Mouse (Mus musculus) cerebellum, postnatal 36 days (tissue): ENCODE results near the gene Tmem86b.

ENCODE experiments used
- DNase-seq, 2 experiments: peaks; one replicate each; pipeline ENCODE4 v3.0.0; 2021 to 2022; ENCODE audit warnings: mixed read lengths in 2 of 2

The Tmem86b gene

GRCm38 (mm10) chr7:4631031-4631430 is at the start of gene Tmem86b:
TSS of gene Tmem86b (minus strand) at chr7:4631422.
- no peak for DNase-seq

DNA sequence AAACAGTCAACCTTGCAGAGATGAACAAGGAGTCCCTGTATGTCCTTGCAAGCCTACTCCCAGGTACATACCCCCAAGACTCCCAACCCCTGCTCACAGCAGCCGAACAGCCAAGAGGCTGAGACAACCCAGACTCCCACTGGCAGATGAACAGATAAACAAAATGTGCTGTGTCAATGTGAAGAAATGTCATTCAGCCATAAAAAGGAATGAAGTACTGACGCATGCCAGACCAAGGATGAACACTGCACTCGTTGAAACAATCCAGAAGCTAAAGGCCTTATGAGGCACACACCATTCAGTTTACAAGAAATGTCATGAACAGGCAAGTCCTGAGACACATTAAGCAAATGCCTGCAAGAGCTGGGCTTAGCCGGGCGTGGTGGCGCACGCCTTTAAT is 44.0 kb upstream of the Tmem86b start:
- DNase-seq: no peak

DNA sequence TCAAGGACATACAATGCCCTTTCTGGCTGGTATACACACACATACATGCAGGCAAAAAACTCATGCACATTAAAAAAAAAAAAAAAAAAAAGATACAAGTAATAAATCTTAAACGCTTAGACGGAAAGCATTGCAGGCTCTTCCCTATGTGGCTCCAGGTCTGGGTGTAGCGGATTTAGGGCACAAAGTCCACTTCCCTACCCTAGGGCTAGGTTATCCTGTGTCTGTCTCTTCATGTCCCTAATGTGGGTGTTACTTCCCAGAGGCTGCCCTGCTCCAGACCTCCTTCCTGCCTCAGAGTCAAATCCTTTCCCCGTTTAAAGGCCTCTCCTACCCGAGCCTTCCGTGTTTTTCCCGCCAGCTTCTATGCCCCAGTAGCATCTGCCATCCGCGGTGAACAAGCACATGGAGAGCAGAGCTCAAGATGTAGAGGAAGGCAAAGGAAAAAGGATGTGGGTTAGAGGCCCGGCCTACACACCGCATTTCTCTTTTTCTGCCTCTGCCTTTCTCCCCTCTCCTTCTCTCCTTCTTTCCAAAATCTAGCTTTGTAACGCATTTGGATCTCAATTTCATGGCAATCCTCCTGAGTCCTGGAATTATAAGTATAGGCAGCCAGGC is 43.0 kb upstream of the Tmem86b start:
- no peak for DNase-seq

- no peak for DNase-seq
These were observed 40.7 kb upstream of the Tmem86b start for GRCm38 (mm10) chr7:4671956-4672355.

DNA sequence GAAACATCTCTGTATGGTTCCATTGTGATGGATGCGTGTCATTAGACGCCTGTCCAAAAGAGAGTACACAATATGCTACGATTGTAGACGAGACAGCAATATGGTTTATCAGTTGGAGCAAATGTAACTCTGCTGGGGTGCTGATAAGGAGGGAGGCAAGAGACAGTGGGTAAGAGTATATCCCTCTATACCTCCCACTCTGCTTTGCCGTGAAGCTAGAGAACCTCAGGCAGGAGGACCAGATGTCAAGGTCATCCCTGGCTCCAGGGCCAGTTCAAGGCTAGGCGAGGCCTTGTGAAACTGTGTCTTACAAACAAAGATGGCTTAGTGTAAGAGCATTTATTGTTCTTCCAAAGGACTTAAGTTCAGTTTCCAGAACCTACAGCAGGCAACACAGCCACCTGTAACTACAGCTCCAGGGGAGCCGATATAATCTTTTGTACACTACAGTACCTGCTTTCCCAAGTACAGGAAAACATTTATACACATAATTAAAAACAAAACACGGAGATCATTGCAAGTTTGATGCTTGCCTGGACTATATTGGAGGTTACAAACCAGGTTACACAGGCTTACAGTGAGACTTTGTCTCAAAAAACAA is 39.5 kb upstream of the Tmem86b start:
- DNase-seq: no peak

GRCm38 (mm10) chr7:4669156-4669555 is 37.9 kb upstream of the Tmem86b start:
- DNase-seq: no peak

- DNase-seq: no peak
These were observed 37.3 kb upstream of the Tmem86b start for GRCm38 (mm10) chr7:4668506-4668905.

- no peak for DNase-seq
These were observed 35.6 kb upstream of the Tmem86b start for GRCm38 (mm10) chr7:4666871-4667270.

- no peak for DNase-seq
These were observed 32.5 kb upstream of the Tmem86b start for GRCm38 (mm10) chr7:4663742-4664141.

DNA sequence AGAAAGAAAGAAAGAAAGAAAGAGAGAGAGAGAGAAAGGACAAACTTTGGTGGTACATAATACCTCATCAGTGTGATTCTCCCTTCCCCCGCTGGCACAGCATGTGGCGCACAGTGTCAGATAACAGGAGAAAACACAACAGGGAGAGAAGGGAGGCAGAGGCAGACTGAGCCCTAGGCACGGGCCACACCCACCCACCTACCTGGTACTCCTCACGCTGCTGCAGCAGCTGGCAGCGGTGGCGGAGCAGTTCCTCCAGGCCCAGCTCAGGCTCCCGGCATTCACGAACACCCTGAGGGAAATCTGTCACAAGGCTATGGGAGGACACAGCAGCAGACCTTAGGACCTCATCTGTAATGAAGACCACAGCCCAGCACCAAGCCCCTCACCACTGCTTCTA is 32.0 kb upstream of the Tmem86b start:
- no peak for DNase-seq

GRCm38 (mm10) chr7:4659911-4660443 is 28.8 kb upstream of the Tmem86b start:
- no peak for DNase-seq

DNA sequence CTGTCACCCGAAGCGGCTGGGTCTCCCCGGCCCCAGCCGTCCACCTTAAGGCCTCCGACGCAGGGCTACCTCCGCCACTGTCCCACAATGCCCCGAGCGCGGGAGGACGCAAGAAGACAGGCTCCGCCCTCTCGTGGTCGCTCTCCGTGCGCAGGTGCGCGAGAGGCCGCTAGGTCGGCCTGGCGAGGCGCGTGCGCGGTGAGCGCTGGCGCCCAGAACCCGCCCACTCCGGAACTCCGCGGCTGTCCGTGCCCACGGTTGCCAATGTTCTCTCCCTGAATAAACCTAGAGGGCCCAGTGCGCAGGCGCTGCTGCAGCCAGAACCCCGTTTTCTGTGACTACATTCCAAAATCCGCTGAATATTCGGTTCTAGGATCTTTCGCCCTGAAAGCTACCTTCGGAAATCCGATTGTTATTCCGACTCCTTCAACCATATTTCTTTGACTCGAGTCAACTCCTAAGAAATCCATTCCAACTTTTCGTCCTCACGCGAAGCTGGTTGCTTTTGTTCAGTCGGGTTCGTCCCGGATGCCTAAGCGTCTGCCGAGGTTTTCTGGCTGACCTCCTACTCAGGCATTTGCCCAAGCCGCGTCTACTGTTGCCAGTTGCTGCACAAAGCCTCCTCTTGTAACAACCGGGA is 27.8 kb upstream of the Tmem86b start, which contains the start of gene Ppp6r1:
Gene Ppp6r1, minus strand, starts transcription at position 108 of the 640 bp plus-strand sequence.
- DNase-seq: peak; percentile 94 to 98

DNA sequence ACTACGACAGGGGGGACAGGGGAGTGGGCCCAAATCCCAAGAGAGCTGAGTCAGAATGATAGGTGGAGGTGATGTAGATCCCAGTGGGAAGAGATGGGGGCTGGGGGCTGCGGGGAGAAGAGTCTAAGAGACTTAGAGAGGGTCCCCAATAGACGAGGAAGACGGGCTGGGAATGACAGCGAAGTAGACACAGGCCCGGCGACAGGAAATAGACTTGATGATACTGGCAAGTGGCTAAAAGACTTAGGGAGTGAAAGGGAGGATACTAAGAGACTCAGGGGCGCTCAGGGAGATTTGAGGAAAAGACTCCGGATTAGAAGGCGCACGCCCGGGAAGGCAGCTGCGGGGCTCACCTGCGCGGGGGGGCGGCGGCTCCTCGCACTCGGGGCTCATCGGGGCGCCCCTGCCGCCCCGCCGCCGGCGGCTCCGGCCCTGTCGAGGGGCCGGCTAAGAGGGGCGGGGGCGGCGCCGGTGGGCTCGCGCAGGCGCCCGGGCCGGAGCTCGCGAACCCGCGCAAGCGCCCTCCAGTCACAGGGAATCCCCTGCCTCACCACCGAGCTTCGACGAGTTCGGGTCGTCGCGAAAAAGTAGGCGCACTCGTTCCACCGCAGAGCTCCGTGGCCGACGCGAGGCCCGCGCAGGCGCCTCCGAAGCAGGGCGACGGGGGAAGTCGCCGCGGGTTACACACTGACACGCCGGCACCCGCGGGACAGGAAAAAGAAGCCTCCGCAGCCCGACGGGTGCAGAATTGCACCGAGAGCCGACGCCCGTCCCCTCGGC is 27.1 kb upstream of the Tmem86b start:
- DNase-seq: peak; percentile 19 to 38

- no peak for DNase-seq
These were observed 26.4 kb upstream of the Tmem86b start for GRCm38 (mm10) chr7:4657521-4658127.

- DNase-seq: no peak
These were observed 25.6 kb upstream of the Tmem86b start for GRCm38 (mm10) chr7:4656818-4657217.

- no peak for DNase-seq
These were observed 24.7 kb upstream of the Tmem86b start for GRCm38 (mm10) chr7:4655916-4656315.

DNA sequence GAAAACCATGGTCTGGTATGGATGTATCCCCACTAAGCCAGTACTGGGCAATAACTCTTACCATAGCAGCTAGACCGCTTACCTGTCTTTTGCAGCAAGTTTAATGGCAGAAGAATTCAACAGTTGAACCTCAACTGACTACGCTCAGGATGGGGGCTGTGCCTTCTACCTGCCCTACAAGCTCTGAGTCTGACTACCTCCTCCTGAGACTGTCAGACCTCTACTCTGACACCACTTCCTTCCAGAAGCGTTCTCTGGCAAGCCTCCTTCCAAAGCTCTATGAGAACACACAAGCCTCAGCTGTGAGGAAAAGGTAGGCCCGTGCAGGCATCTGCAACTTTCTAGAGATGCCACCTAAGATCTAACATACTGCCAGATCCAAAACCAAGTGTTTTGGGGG is 24.2 kb upstream of the Tmem86b start:
- no peak for DNase-seq

GRCm38 (mm10) chr7:4654221-4654620 is 23.0 kb upstream of the Tmem86b start:
- DNase-seq: no peak

- no peak for DNase-seq
These were observed 22.6 kb upstream of the Tmem86b start for GRCm38 (mm10) chr7:4653780-4654179.

GRCm38 (mm10) chr7:4653351-4653750 is 22.1 kb upstream of the Tmem86b start:
- DNase-seq: no peak

GRCm38 (mm10) chr7:4652726-4653125 is 21.5 kb upstream of the Tmem86b start:
- DNase-seq: no peak

- DNase-seq: no peak
These were observed 20.4 kb upstream of the Tmem86b start for GRCm38 (mm10) chr7:4651581-4651980.

GRCm38 (mm10) chr7:4647992-4648391 is 16.8 kb upstream of the Tmem86b start:
- DNase-seq: no peak
